Mouse (Mus musculus) intestine, embryonic 15.5 days (tissue): ENCODE results near the gene Rnase12. TPM values are rescaled to one million over a fixed set of nuclear protein-coding genes. Genes with fewer than 3 reads are reported as not detected.

Experiments used
- ATAC-seq: fragments of 200-750 bp; cut with Nextera tagmentation; 2 replicates; pipeline ENCODE4 v1.8.0; 2017; ENCODE audit warnings: moderate TSS enrichment, moderate library complexity
- H3K27ac ChIP-seq: fragments of 300-500 bp; sonication (generic); 2 replicates; pipeline ENCODE4 v1.5.1; 2015; ENCODE audit warnings: mild to moderate bottlenecking, inconsistent platforms
- H3K27me3 ChIP-seq: fragments of 300-500 bp; sonication (generic); replicated peaks from 2 replicates; pipeline ENCODE4 v1.6.1; 2015; ENCODE audit warnings: inconsistent platforms
- H3K36me3 ChIP-seq: fragments of 300-500 bp; sonication (generic); 2 replicates; pipeline ENCODE4 v1.6.1; 2015; ENCODE audit warnings: inconsistent platforms
- H3K4me1 ChIP-seq: fragments of 300-500 bp; sonication (generic); replicated peaks from 2 replicates; pipeline ENCODE4 v1.6.1; 2015; ENCODE audit warnings: inconsistent platforms
- H3K4me2 ChIP-seq: fragments of 300-500 bp; sonication (generic); replicated peaks from 2 replicates; pipeline ENCODE4 v1.6.1; 2015; ENCODE audit warnings: mild to moderate bottlenecking, inconsistent platforms
- H3K4me3 ChIP-seq: fragments of 300-500 bp; sonication (generic); replicated peaks from 2 replicates; pipeline ENCODE4 v1.5.1; 2015; ENCODE audit warnings: inconsistent platforms
- H3K9ac ChIP-seq: fragments of 300-500 bp; sonication (generic); 2 replicates; pipeline ENCODE4 v1.6.1; 2015; ENCODE audit warnings: inconsistent platforms
- H3K9me3 ChIP-seq: fragments of 300-500 bp; sonication (generic); 2 replicates; pipeline ENCODE4 v1.6.1; 2016; ENCODE audit warnings: inconsistent platforms
- WGBS: fragments of 180-500 bp; shearing (Covaris S2); methylation state at CpG from one replicate; pipeline ENCODE4 v1.1.7; 2015; 5-methylcytosine and 5-hydroxymethylcytosine counted together
- polyA plus RNA-seq: library from polyadenylated mRNA; unstranded; fragments of >200 nt; fragmentation: Nextera tagmentation; extraction: Ambion mirVana; gene quantifications from 2 replicates; pipeline ENCODE4 v1.2.1, GENCODE M21; 2015

The Rnase12 gene
- polyA plus RNA-seq, 1 experiment from 2014 or later = 0.48 TPM

GRCm38 (mm10) chr14:51081035-51081434 is 23.6 kb upstream of the Rnase12 start:
- ATAC-seq = peak; percentile 91

GRCm38 (mm10) chr14:51079180-51079579 is 21.7 kb upstream of the Rnase12 start:
- Histone ChIP-seq H3K27ac (no peak overlapping the region), H3K4me1 (0 out of 2 replicates have a peak, but pooled peaks cover 3% of the 10 kb centered on the region), H3K4me2 (no peak overlapping the region), H3K9me3 (no peaks in the 10 kb centered on the region), H3K36me3 (no peaks in the 10 kb centered on the region), H3K27me3 (no peaks in the 10 kb centered on the region), H3K4me3 (no peak overlapping the region), H3K9ac (no peak overlapping the region)
- WGBS = 94% methylated on average over 1 of the region's 1 CpGs
- ATAC-seq = no peak

More at GRCm38 (mm10) chr14:51081035-51081434, 23.6 kb upstream of the Rnase12 start:
- 0 out of 2 replicates have a peak, but pooled peaks cover 3% of the 10 kb centered on the region for H3K4me1 ChIP-seq
- no peak overlapping the region for H3K4me3 ChIP-seq
- 62% methylated on average over 2 of the region's 2 CpGs for WGBS
- H3K4me2 ChIP-seq = no peak overlapping the region
- H3K36me3 ChIP-seq = no peaks in the 10 kb centered on the region
- no peak overlapping the region for H3K27ac ChIP-seq
- H3K27me3 ChIP-seq = no peaks in the 10 kb centered on the region
- no peak overlapping the region for H3K9ac ChIP-seq
- H3K9me3 ChIP-seq = no peaks in the 10 kb centered on the region

- Histone ChIP-seq H3K36me3 (no peaks in the 10 kb centered on the region), H3K27me3 (no peaks in the 10 kb centered on the region), H3K4me1 (no peaks in the 10 kb centered on the region), H3K4me2 (no peak within 1 kb of the TSS), H3K4me3 (no peak within 1 kb of the TSS), H3K27ac (no peak within 1 kb of the TSS), H3K9ac (no peak within 1 kb of the TSS), H3K9me3 (no peaks in the 10 kb centered on the region)
- WGBS = 85% methylated on average over 3 of the region's 3 CpGs
- ATAC-seq = no peak
Observed at GRCm38 (mm10) chr14:51074335-51074734, 16.9 kb upstream of the Rnase12 start, which contains the start of gene Olfr750. Gene Olfr750, minus strand, starts transcription at chr14:51074435.

GRCm38 (mm10) chr14:51069617-51070016 is 12.2 kb upstream of the Rnase12 start:
- Histone ChIP-seq H3K9me3 (no peaks in the 10 kb centered on the region), H3K27ac (no peak overlapping the region), H3K27me3 (no peaks in the 10 kb centered on the region), H3K9ac (no peak overlapping the region), H3K4me3 (no peak overlapping the region), H3K36me3 (no peaks in the 10 kb centered on the region), H3K4me2 (no peak overlapping the region), H3K4me1 (no peaks in the 10 kb centered on the region)
- ATAC-seq = no peak
- WGBS = 91% methylated on average over 2 of the region's 2 CpGs

- Histone ChIP-seq H3K9me3 (no peaks in the 10 kb centered on the region), H3K36me3 (no peaks in the 10 kb centered on the region), H3K4me1 (no peaks in the 10 kb centered on the region), H3K27me3 (no peaks in the 10 kb centered on the region), H3K4me3 (no peak overlapping the region), H3K27ac (no peak overlapping the region), H3K4me2 (no peak overlapping the region), H3K9ac (no peak overlapping the region)
- ATAC-seq = no peak
- WGBS = 50% methylated on average over 5 of the region's 5 CpGs
Observed at GRCm38 (mm10) chr14:51068956-51069355, 11.5 kb upstream of the Rnase12 start.

- Histone ChIP-seq H3K9ac (no peak overlapping the region), H3K27ac (no peak overlapping the region), H3K36me3 (no peaks in the 10 kb centered on the region), H3K4me3 (no peak overlapping the region), H3K27me3 (no peaks in the 10 kb centered on the region), H3K4me1 (0 out of 2 replicates have a peak, but pooled peaks cover 4% of the 10 kb centered on the region), H3K9me3 (no peaks in the 10 kb centered on the region), H3K4me2 (no peak overlapping the region)
- WGBS = 90% methylated on average over 5 of the region's 5 CpGs
- ATAC-seq = no peak
Observed at GRCm38 (mm10) chr14:51060761-51061160, 3.3 kb upstream of the Rnase12 start.

- Histone ChIP-seq H3K9ac (no peak overlapping the region), H3K27me3 (no peaks in the 10 kb centered on the region), H3K36me3 (no peaks in the 10 kb centered on the region), H3K4me2 (no peak overlapping the region), H3K4me3 (no peak overlapping the region), H3K9me3 (no peaks in the 10 kb centered on the region), H3K4me1 (0 out of 2 replicates have a peak, but pooled peaks cover 4% of the 10 kb centered on the region), H3K27ac (no peak overlapping the region)
- no peak for ATAC-seq
- WGBS = 65% methylated on average over 13 of the region's 13 CpGs
Observed at GRCm38 (mm10) chr14:51054243-51055237, 2.9 kb downstream of the Rnase12 start.

- Histone ChIP-seq H3K9me3 (no peaks in the 10 kb centered on the region), H3K27me3 (no peaks in the 10 kb centered on the region), H3K9ac (no peak overlapping the region), H3K36me3 (no peaks in the 10 kb centered on the region), H3K27ac (no peak overlapping the region), H3K4me2 (no peak overlapping the region), H3K4me3 (no peak overlapping the region), H3K4me1 (0 out of 2 replicates have a peak, but pooled peaks cover 4% of the 10 kb centered on the region)
- 64% methylated on average over 5 of the region's 5 CpGs for WGBS
- ATAC-seq = no peak
Observed at GRCm38 (mm10) chr14:51053176-51053575, 4.3 kb downstream of the Rnase12 start.

- no peaks in the 10 kb centered on the region for H3K4me1 ChIP-seq
- H3K9ac ChIP-seq = no peak overlapping the region
- no peaks in the 10 kb centered on the region for H3K27me3 ChIP-seq
- no peak overlapping the region for H3K4me2 ChIP-seq
- no peak overlapping the region for H3K27ac ChIP-seq
- no peaks in the 10 kb centered on the region for H3K9me3 ChIP-seq
- H3K36me3 ChIP-seq = no peaks in the 10 kb centered on the region
- H3K4me3 ChIP-seq = no peak overlapping the region
- ATAC-seq = no peak
- 56% methylated on average over 5 of the region's 5 CpGs for WGBS
Observed at GRCm38 (mm10) chr14:51051941-51052340, 5.5 kb downstream of the Rnase12 start.

- Histone ChIP-seq H3K4me3 (no peak within 1 kb of the TSS), H3K9ac (no peak within 1 kb of the TSS), H3K36me3 (no peaks in the 10 kb centered on the region), H3K4me1 (no peaks in the 10 kb centered on the region), H3K9me3 (no peaks in the 10 kb centered on the region), H3K4me2 (no peak within 1 kb of the TSS), H3K27ac (no peak within 1 kb of the TSS), H3K27me3 (no peaks in the 10 kb centered on the region)
- WGBS = 83% methylated on average over 2 of the region's 2 CpGs
- ATAC-seq = no peak
Observed at GRCm38 (mm10) chr14:51050063-51050462, 7.4 kb downstream of the Rnase12 start, which contains the start of gene Rnase11. Gene Rnase11, minus strand, starts transcription at chr14:51050163.

GRCm38 (mm10) chr14:51047846-51048245 is 9.6 kb downstream of the Rnase12 start:
- Histone ChIP-seq H3K4me2 (no peak overlapping the region), H3K27me3 (no peaks in the 10 kb centered on the region), H3K36me3 (no peaks in the 10 kb centered on the region), H3K4me3 (no peak overlapping the region), H3K9ac (no peak overlapping the region), H3K4me1 (no peaks in the 10 kb centered on the region), H3K27ac (no peak overlapping the region), H3K9me3 (no peaks in the 10 kb centered on the region)
- no peak for ATAC-seq
- WGBS = 25% methylated on average over 5 of the region's 5 CpGs

GRCm38 (mm10) chr14:51041769-51042168 is 15.7 kb downstream of the Rnase12 start, which contains the start of gene Rnase9:
Gene Rnase9, minus strand, starts transcription at chr14:51041869.
- Histone ChIP-seq H3K36me3 (no peaks in the 10 kb centered on the region), H3K4me2 (no peak within 1 kb of the TSS), H3K4me3 (no peak within 1 kb of the TSS), H3K4me1 (no peaks in the 10 kb centered on the region), H3K27ac (no peak within 1 kb of the TSS), H3K9me3 (no peaks in the 10 kb centered on the region), H3K9ac (no peak within 1 kb of the TSS), H3K27me3 (no peaks in the 10 kb centered on the region)
- ATAC-seq = no peak
- WGBS = 82% methylated on average over 6 of the region's 6 CpGs
